Mouse (Mus musculus) urinary bladder, postnatal 10 days (tissue): Measurements from ENCODE around the gene Proser1.
A peak's percentile ranks its signal among the peaks of the same experiment; 100 is the strongest.

Experiments
- DNase-seq: peaks from one replicate; pipeline ENCODE4 v3.0.0; 2022; ENCODE audit warnings: low spot score

Gene Proser1

DNA sequence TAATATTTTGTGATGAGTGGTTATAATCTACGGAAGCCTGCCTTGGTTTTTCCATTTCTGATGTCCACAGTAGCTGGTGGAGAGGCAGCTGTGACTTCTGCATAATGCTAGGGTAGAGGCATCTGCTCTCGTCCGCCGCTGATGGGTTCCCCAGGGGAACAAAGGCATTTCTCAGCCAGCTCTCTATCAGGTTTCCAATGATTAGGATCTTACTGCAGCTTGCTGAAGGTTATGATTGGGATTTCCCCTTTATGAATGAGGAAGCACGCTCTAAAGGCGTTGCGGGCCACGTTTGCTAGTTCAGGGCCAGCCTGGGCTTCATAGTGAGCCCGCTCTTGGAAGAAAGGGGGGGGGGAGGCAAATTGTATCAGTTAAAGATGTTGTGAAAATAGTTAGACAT lies 3.0 kb downstream of the Proser1 start:
- DNase-seq, result no peak

DNA sequence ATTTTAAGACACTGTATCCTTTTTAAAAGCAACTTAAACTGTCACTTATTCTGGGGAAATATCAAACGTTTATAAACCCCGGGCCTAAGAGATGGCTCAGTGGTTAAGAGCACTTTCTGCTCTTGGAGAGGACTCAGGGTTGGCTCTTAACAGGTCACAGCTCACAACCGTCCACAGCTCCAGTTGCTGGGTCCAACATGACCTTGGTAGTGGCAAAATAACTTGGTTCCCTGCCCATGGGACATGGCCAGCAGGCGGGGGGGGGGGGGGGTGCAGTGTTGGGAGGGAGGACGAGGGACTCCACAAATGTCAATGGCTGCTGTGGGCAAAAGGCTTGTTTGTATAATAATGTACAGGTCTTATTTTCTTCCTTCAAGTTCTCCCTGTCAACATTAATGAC lies 3.9 kb downstream of the Proser1 start:
- DNase-seq, result no peak

DNA sequence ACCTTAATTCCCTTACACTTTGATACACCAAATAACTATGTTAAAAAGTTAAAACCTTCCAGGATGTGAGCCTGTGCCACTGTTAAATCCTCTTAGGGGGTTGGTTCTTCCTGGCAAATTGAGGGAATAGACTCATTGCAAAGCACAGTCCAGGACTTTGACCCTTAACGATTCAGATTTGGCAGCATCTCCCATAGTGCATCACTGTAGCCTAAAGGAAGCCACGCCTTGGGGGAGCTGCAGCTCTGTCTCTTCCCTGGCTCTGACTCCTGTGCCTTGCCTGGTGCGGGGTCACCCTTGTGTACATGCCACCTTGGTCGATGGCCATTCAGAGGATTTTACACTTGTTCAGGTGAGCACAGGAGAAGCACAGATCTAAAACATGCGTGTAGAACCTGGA lies 6.2 kb downstream of the Proser1 start:
- DNase-seq, result no peak

DNA sequence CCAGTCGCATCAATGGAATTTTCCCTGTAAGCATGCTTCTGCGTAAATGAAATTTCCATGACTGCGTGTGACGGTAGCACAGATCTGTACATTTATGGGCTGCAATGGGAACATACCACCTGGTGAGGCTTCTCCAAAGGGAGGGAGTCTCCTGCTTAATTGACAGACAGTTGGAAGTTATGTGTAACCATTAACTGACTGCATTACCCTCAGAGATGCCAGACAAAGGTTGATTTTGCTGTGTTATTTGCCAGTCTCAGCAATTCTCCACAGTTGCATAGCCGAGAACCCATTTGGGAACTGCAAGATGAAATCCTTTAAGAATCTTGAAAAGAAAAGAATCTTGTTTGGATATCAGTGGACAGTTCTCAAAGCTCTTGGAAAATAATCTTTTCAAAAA lies 8.6 kb downstream of the Proser1 start:
- no peak for DNase-seq

DNA sequence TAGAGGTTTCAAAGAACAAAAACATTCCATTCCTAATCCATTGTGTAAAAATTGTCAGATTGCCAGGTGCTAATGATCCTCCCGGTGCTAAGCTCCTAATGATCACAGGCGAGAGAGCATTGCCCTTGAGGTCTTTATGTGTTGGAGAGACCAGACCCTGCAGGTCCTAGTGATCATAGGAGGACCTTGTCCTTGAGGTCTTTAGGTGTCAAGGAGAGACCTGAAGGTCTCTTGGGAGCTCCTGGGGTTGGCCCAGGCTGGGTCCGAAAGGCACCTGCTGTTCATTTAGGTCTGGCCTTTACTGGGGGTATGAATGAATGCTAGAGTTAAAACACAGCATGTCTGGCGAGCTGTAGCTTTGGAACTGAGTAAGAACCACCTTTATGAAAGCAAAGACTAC lies 10.7 kb downstream of the Proser1 start:
- DNase-seq, result no peak

DNA sequence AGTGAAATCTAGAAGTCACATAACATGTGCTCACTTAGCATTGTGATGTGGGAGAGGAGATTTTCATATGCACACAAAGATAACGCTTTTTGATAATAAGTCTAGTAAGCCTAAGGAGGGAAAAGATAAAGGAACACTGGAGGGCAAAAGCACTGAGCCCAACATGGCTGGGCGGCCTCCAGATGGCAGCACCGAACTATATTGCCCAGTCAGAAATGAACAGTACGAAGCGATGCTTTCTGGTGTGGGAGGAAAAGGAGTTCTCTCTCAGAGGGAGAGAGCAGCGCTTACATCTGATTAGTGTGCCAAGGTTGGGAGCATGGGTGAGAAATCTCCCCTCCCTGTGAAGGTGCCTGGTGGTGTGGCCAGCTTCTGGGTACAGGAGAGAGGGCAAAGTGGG lies 12.4 kb downstream of the Proser1 start:
- DNase-seq, result no peak

DNA sequence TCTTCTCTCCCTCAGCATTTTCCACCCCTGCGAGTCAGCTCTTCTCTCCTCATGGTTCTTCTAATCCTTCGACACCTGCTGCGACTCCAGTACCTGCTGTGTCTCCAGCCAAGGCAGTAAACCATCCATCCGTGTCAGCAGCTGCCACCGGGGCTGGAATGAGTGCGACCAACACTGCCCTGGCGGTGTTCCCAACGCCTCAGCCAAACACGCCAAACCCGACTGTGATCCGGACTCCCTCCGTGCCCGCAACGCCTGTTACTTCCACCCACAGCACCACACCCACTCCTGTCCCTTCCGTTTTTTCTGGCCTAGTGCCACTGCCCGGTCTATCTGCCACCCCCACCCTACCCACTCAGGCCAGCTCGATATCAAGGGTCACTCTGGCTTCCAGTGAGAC lies 14.0 kb downstream of the Proser1 start:
- no peak for DNase-seq

DNA sequence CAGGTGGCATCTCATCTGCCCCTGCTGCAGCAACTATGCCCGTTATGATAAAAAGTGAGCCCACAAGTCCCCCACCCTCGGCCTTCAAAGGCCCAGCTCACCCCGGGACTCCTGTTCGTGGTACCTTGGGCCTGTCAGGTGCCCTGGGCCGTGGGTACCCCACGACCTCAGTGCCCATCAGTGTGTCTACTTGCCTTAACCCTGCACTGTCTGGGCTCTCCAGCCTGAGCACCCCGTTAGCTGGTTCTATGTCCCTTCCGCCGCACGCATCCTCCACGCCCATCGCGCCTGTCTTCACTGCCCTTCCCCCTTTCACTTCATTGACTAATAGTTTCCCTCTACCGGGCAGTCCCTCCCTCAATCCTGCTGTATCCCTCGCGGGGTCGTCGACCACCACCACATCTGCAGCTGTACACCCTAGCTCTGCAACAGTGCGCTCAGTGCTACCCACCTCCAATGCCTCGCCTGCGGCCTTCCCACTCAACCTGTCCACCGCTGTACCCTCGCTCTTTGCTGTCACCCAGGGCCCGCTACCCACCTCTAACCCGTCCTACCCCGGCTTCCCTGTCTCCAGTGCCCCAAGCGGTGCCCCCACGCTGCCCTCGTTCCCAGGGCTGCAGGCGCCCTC lies 15.1 kb downstream of the Proser1 start:
- no peak for DNase-seq

DNA sequence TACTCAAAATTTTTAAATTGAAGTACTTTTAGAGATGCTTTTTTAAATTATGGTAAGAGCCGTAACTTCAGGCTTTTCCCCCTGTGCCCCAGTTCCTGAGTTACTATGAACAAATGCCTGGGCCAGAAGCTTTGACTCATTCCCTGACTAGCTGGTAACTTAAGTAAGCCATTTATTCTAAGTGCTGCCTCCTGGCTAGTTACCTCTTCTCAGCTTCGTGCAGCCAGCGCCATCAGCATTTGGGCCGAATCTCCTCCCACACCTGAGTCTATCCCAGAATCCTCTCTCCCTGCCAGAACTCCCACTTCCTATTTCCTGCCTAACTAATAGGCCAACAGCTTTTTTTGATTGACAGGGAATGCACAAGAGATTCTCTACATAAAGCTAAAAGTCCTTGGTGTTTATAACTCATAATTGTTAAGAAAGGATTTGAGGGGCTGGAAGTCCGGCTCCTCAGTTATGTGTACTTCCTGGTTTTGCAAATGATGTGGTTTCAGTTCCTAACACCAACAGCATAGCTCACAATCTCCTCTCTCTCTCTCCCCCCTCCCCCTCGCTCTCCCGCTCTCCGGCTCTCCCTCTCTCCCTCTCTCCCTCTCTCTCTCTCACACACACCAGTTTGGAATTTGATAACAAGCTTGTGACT lies 20.1 kb downstream of the Proser1 start:
- DNase-seq, result no peak

DNA sequence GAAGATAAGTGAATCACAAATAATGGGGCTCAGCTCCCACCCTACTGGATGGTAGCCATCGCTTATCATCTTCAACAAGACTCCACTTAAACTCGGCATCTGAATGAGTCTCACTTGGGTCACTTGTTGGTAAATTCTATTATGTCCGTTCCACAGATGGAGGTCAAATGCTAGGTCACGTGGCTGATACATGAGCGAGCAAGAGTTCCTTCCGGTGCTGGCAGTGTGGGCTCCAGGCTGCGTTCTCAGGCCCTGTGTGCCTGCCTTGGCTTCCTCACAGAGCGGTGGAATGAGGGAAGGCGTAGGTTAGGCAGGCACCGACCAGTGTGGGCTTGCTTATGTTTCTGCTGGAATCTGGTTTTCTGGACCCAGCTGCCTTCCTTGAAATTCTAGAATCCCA lies 23.1 kb downstream of the Proser1 start:
- no peak for DNase-seq

DNA sequence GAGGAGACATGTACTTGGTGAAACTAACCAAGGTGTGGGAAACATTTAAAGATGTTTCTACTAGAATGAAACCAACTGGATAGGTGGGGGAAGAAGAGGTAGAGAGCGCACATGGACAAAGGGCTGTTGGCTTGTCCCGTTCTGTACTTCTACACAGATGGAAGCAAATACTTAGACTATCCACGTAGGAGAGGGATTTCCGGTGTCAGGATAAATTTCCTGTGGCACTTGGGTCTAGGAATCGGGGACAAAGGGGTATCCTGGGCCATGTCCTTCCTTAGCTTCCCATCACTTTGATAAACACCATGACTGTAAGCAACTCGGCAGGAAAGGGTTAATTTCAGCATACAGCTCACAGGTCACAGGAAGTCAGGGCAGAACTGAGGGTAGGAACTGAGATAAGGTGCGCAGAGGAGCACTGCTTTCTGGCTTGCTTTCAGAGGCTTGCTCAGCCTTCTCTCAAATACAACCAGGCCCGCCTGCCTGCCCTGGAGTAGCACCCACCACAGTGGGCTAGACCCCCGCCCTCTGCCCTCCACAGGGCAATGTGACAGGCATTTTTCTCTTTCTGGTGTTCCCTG lies 23.6 kb downstream of the Proser1 start:
- no peak for DNase-seq

DNA sequence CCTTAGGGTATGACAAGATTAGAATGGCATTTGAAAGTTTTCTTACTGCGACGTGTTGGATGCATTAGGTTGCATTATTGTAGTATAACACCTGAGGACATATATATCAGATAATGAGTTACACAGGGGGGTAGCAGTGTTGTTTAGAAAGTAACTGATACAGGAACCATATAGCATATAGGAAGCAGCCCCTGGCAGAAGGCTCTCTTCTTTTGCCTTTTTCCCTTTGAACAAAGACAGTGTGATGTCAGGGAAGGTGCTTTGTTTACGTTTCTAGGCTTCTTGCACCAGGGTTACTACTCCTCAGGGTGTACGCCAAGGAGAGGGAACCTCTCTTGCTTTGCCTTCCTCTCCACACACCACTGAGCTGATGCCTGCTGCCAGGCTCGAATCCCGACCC lies 24.9 kb downstream of the Proser1 start, which contains the start of gene Stoml3:
Gene Stoml3, plus strand, starts transcription at position 301 of the 400 bp plus-strand sequence.
- no peak for DNase-seq

DNA sequence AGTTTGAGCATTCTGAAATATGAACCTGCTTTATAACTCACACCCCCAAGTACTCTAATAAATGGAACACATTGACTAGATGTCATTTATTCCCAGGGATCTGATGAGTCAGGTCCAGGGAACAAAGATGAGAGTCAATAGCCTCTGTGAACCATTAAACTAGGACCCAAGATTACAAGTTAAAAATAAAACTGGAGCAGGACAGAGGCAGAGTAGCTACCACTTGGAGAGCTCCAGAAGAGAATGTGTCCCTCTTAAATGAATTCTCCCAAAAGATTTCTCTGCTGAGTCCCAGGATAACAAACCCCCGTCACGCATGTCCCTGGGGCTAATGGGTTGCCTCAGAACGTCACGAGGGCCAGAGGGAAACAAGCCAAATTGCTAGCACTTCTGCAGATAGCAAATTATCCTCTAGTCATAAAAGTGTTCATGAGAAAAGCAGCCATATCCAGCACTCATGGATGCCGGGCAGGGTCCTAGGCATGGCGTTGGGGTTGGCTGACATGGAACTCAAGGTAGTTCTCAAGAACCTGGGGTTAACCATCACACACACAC lies 35.0 kb downstream of the Proser1 start:
- DNase-seq, result no peak

DNA sequence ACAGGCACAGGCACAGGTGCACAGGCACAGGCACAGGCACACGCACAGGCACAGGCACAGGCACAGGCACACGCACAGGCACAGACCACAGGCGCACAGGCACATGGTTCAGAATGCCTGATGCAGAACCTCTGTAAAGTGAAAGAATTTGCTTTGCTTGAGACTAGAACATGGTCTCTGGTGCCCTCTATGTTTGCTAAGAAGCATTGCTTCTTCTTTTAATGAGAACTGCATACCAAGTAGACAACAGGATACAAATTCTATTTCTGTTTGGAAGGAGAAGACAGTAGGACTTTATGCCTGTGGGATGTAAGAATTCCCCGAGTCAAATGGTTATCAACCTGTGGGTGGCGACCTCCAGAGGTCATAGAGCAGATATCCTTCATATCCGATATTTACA lies 39.0 kb downstream of the Proser1 start:
- DNase-seq, result no peak

DNA sequence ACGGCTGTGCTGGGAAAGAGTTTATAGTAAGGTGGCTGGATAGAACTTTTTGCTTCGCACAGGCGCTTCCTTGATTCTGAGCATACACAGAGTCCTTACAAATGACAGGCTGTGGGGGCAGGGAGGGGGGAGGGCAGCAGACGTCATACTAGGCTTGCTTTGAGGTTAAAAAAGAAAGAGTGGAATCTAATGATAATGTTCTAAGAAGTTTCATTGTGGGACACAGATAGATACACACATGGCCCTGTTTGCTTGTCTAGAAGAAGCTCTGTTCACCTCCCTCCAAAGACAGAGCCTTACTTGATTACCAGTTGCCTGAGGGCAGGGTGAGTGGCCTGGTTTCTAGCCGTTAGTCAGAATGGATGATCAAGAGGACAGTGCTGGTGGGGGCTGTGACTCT lies 49.6 kb downstream of the Proser1 start:
- no peak for DNase-seq

DNA sequence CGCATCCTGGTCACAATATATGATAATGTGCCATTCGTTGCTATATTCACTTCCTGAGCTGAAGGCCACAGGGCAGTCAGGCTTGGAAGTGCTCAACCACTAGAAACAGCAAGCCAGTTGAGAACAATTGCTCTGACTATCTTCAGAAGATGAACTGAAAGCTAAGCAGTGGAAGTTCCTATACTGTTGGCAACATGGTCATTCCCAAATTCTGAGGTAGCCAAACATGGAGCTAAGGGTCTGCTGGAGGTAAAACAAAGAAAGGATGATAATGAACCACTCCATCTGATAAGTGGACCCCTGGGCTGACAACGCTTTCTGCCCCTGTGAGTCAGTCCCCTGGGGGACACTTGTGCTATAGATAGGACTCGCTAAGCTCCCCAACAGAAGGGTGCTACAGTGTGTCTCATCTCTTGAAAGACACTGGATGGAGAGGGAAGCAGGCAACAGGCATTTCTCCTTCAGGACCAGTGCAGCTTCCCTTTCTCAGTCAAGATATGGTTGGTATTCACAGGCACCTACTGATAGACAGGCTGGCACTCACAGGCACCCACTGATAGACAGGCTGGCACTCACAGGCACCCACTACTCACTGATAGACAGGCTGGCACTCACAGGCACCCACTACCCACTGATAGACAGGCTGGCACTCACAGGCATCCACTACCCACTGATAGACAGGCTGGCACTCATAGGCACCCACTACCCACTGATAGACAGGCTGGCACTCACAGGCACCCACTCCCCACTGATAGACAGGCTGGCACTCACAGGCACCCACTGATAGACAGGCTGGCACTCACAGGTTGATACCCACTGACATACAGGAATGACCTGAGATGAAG lies 51.0 kb downstream of the Proser1 start:
- DNase-seq, result no peak

DNA sequence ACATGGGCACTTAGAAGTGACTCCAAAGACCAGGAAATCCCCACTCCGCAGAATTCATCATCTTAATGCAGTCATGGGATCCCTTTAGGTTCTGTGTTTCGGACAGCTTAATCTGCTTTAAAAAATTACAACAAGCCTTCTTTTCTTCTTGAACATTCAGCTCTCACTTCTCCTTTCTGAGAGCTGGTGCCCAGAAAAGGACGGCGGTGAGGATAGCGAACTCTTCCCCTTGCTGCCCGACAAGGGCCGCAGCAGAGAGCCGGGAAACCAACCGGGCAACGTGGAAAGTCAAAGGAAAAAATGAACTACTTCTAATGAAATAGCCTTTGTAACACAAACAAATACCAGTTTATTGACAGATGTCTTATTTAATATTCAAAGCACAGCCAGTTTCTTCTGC lies 59.3 kb downstream of the Proser1 start:
- DNase-seq, result no peak

DNA sequence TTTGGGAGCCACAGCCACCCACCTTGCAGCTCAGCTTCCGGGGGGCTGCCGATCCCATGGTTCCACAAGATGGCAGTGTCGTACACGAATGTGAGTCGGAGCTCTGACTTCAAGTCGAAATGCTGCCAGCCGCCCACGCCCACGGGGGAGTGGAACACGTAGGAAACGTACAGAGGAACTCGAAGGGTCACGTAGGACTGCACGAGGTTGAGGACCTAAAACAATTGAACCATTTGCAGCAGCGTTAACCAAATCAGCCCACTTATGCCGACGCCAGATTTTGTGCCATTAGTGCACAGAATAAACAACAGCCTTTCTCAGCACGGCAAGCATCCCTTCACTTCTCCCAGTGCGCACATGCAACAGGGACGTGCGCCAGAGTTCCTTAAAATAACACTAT lies 62.3 kb downstream of the Proser1 start:
- peak; percentile 44 for DNase-seq

DNA sequence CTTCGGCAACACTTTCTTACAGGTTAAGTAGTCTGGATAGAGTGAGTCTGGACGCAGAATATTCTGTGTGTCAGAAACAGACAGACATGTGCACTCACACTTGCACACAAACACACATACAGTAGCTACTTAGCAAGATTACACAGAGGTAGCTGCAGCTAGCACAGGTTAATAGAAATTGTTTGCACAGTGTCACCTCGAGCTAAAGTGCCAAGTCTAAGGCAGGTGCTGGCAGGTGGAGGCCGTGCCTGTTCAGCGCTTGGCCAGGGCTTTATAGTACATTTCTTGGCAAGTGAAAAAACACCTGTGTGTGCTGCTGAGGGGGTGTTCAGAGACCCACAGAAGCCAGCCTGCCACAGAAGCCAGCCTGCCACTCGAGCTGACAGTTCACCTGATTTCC lies 66.8 kb downstream of the Proser1 start:
- DNase-seq, result no peak
